Mouse (Mus musculus) hindbrain, embryonic 13.5 days (tissue): ENCODE measurements at regions not wholly inside any gene's neighbourhood (a gene's known extent, or its start where the extent isn't known, plus 50 kb on each side); places are given as distances from the start of the nearest gene placed in this dataset.

Experiments used
- ATAC-seq: fragments of 200-750 bp; cut with Nextera tagmentation; 2 replicates; pipeline ENCODE4 v1.8.0; 2017; ENCODE audit warnings: moderate TSS enrichment; ENCODE audit not compliant: low FRiP score
- H3K27ac ChIP-seq: fragments of 300-500 bp; sonication (generic); 2 replicates; pipeline ENCODE4 v1.5.1; 2015; ENCODE audit warnings: inconsistent platforms, mild to moderate bottlenecking, moderate library complexity
- H3K27me3 ChIP-seq: fragments of 300-500 bp; sonication (generic); 2 replicates; pipeline ENCODE4 v1.6.1; 2015; ENCODE audit warnings: mild to moderate bottlenecking, inconsistent platforms
- H3K36me3 ChIP-seq: fragments of 300-500 bp; sonication (generic); 2 replicates; pipeline ENCODE4 v1.6.1; 2015; ENCODE audit warnings: mild to moderate bottlenecking, inconsistent platforms
- H3K4me1 ChIP-seq: fragments of 300-500 bp; sonication (generic); replicated peaks from 2 replicates; pipeline ENCODE4 v1.6.1; 2015; ENCODE audit warnings: inconsistent platforms
- H3K4me2 ChIP-seq: fragments of 300-500 bp; sonication (generic); 2 replicates; pipeline ENCODE4 v1.6.1; 2015; ENCODE audit warnings: inconsistent platforms, mild to moderate bottlenecking, moderate library complexity
- H3K4me3 ChIP-seq: fragments of 300-500 bp; sonication (generic); 2 replicates; pipeline ENCODE4 v1.5.1; 2015; ENCODE audit warnings: mild to moderate bottlenecking, inconsistent platforms
- H3K9ac ChIP-seq: fragments of 300-500 bp; sonication (generic); 2 replicates; pipeline ENCODE4 v1.6.1; 2015; ENCODE audit warnings: mild to moderate bottlenecking, inconsistent platforms
- H3K9me3 ChIP-seq: fragments of 300-500 bp; sonication (generic); 2 replicates; pipeline ENCODE4 v1.6.1; 2016; ENCODE audit warnings: inconsistent platforms
- WGBS: fragments of 180-500 bp; shearing (Covaris S2); methylation state at CpG from one replicate; pipeline ENCODE4 v1.1.7; 2015; 5-methylcytosine and 5-hydroxymethylcytosine counted together

- Histone ChIP-seq H3K9ac (no peak overlapping the region), H3K4me1 (peaks cover 3% of the 10 kb centered on the region; the same call in 1 of the 2 replicates), H3K4me2 (peak overlapping the region; percentile 39), H3K4me3 (0 out of 2 replicates have a peak overlapping the region, but pooled peaks have one; percentile 3), H3K27ac (no peak overlapping the region), H3K27me3 (no peaks in the 10 kb centered on the region), H3K36me3 (no peaks in the 10 kb centered on the region), H3K9me3 (no peaks in the 10 kb centered on the region)
- ATAC-seq = no peak
- WGBS = 33% methylated on average over 12 of the region's 12 CpGs
Observed at GRCm38 (mm10) chr5:97654414-97654813, 197.6 kb upstream of the Gk2 start.

GRCm38 (mm10) chr5:97642251-97642650 lies 185.4 kb upstream of the Gk2 start:
- WGBS = 87% methylated on average over 13 of the region's 13 CpGs
- H3K27ac ChIP-seq = no peak overlapping the region
- no peaks in the 10 kb centered on the region for H3K9me3 ChIP-seq
- no peaks in the 10 kb centered on the region for H3K27me3 ChIP-seq
- no peaks in the 10 kb centered on the region for H3K4me1 ChIP-seq
- no peaks in the 10 kb centered on the region for H3K36me3 ChIP-seq
- H3K4me3 ChIP-seq = no peak overlapping the region
- no peak overlapping the region for H3K4me2 ChIP-seq
- ATAC-seq = no peak
- no peak overlapping the region for H3K9ac ChIP-seq

- no peak overlapping the region for H3K4me2 ChIP-seq
- no peak for ATAC-seq
- WGBS = 97% methylated on average over 12 of the region's 12 CpGs
Observed at GRCm38 (mm10) chr5:97641646-97642045, 184.8 kb upstream of the Gk2 start.

GRCm38 (mm10) chr5:97636357-97636756 lies 179.5 kb upstream of the Gk2 start:
- WGBS = 83% methylated on average over 7 of the region's 7 CpGs
- Histone ChIP-seq H3K4me1 (no peaks in the 10 kb centered on the region), H3K36me3 (no peaks in the 10 kb centered on the region), H3K27me3 (no peaks in the 10 kb centered on the region), H3K9me3 (no peaks in the 10 kb centered on the region), H3K4me3 (no peak overlapping the region), H3K9ac (no peak overlapping the region), H3K4me2 (no peak overlapping the region), H3K27ac (no peak overlapping the region)
- ATAC-seq = no peak

More at GRCm38 (mm10) chr5:97641646-97642045, 184.8 kb upstream of the Gk2 start:
- no peaks in the 10 kb centered on the region for H3K4me1 ChIP-seq
- no peak overlapping the region for H3K4me3 ChIP-seq
- no peaks in the 10 kb centered on the region for H3K36me3 ChIP-seq
- no peak overlapping the region for H3K27ac ChIP-seq
- no peaks in the 10 kb centered on the region for H3K9me3 ChIP-seq
- H3K9ac ChIP-seq = no peak overlapping the region
- H3K27me3 ChIP-seq = no peaks in the 10 kb centered on the region

- Histone ChIP-seq H3K4me1 (no peaks in the 10 kb centered on the region), H3K4me2 (no peak overlapping the region), H3K9ac (no peak overlapping the region), H3K9me3 (no peaks in the 10 kb centered on the region), H3K36me3 (no peaks in the 10 kb centered on the region), H3K27me3 (no peaks in the 10 kb centered on the region), H3K27ac (no peak overlapping the region), H3K4me3 (no peak overlapping the region)
- ATAC-seq = no peak
- 77% methylated on average over 6 of the region's 6 CpGs for WGBS
Observed at GRCm38 (mm10) chr5:97633766-97634165, 176.9 kb upstream of the Gk2 start.

GRCm38 (mm10) chr5:97632791-97633190 lies 176.0 kb upstream of the Gk2 start:
- H3K4me2 ChIP-seq = no peak overlapping the region
- no peaks in the 10 kb centered on the region for H3K36me3 ChIP-seq
- 88% methylated on average over 7 of the region's 7 CpGs for WGBS
- no peak overlapping the region for H3K9ac ChIP-seq
- no peaks in the 10 kb centered on the region for H3K9me3 ChIP-seq
- no peak for ATAC-seq
- no peak overlapping the region for H3K4me3 ChIP-seq
- H3K4me1 ChIP-seq = no peaks in the 10 kb centered on the region
- no peak overlapping the region for H3K27ac ChIP-seq
- no peaks in the 10 kb centered on the region for H3K27me3 ChIP-seq

GRCm38 (mm10) chr5:97625200-97625599 lies 168.4 kb upstream of the Gk2 start:
- H3K4me1 ChIP-seq = no peaks in the 10 kb centered on the region
- no peak overlapping the region for H3K27ac ChIP-seq
- no peaks in the 10 kb centered on the region for H3K36me3 ChIP-seq
- H3K4me3 ChIP-seq = no peak overlapping the region
- H3K27me3 ChIP-seq = no peaks in the 10 kb centered on the region
- H3K9me3 ChIP-seq = no peaks in the 10 kb centered on the region
- H3K4me2 ChIP-seq = no peak overlapping the region
- 92% methylated on average over 3 of the region's 3 CpGs for WGBS
- no peak overlapping the region for H3K9ac ChIP-seq
- no peak for ATAC-seq

- Histone ChIP-seq H3K9me3 (no peaks in the 10 kb centered on the region), H3K27me3 (no peaks in the 10 kb centered on the region), H3K27ac (no peak overlapping the region), H3K36me3 (no peaks in the 10 kb centered on the region), H3K4me3 (no peak overlapping the region), H3K4me1 (no peaks in the 10 kb centered on the region), H3K4me2 (no peak overlapping the region), H3K9ac (no peak overlapping the region)
- no peak for ATAC-seq
- 89% methylated on average over 2 of the region's 2 CpGs for WGBS
Observed at GRCm38 (mm10) chr5:97619890-97620289, 163.1 kb upstream of the Gk2 start.

- Histone ChIP-seq H3K4me1 (no peaks in the 10 kb centered on the region), H3K27ac (no peak overlapping the region), H3K36me3 (no peaks in the 10 kb centered on the region), H3K4me3 (no peak overlapping the region), H3K4me2 (no peak overlapping the region), H3K27me3 (no peaks in the 10 kb centered on the region), H3K9ac (no peak overlapping the region), H3K9me3 (no peaks in the 10 kb centered on the region)
- no peak for ATAC-seq
- 87% methylated on average over 4 of the region's 4 CpGs for WGBS
Observed at GRCm38 (mm10) chr5:97618411-97618810, 161.6 kb upstream of the Gk2 start.

GRCm38 (mm10) chr5:97602176-97602575 lies 145.4 kb upstream of the Gk2 start:
- no peaks in the 10 kb centered on the region for H3K36me3 ChIP-seq
- H3K27me3 ChIP-seq = no peaks in the 10 kb centered on the region
- H3K4me1 ChIP-seq = no peaks in the 10 kb centered on the region; the same call in 1 of the 2 replicates
- WGBS = 88% methylated on average over 6 of the region's 6 CpGs
- no peak overlapping the region for H3K4me2 ChIP-seq
- no peak overlapping the region for H3K27ac ChIP-seq
- no peak for ATAC-seq
- H3K9me3 ChIP-seq = no peaks in the 10 kb centered on the region
- H3K4me3 ChIP-seq = no peak overlapping the region
- no peak overlapping the region for H3K9ac ChIP-seq

- Histone ChIP-seq H3K4me1 (no peaks in the 10 kb centered on the region; the same call in 1 of the 2 replicates), H3K9ac (no peak overlapping the region), H3K4me3 (no peak overlapping the region), H3K27me3 (no peaks in the 10 kb centered on the region), H3K36me3 (no peaks in the 10 kb centered on the region), H3K9me3 (no peaks in the 10 kb centered on the region), H3K4me2 (no peak overlapping the region), H3K27ac (no peak overlapping the region)
- 80% methylated on average over 2 of the region's 2 CpGs for WGBS
- no peak for ATAC-seq
Observed at GRCm38 (mm10) chr5:97601384-97601783, 144.6 kb upstream of the Gk2 start.

GRCm38 (mm10) chr5:97598741-97599140 lies 141.9 kb upstream of the Gk2 start:
- ATAC-seq = no peak
- H3K4me3 ChIP-seq = no peak overlapping the region
- no peak overlapping the region for H3K27ac ChIP-seq
- H3K9ac ChIP-seq = no peak overlapping the region
- WGBS = 84% methylated on average over 9 of the region's 9 CpGs
- H3K9me3 ChIP-seq = no peaks in the 10 kb centered on the region
- H3K4me2 ChIP-seq = no peak overlapping the region
- H3K4me1 ChIP-seq = no peaks in the 10 kb centered on the region; the same call in 1 of the 2 replicates
- no peaks in the 10 kb centered on the region for H3K27me3 ChIP-seq
- H3K36me3 ChIP-seq = no peaks in the 10 kb centered on the region

- Histone ChIP-seq H3K9me3 (no peaks in the 10 kb centered on the region), H3K4me2 (no peak overlapping the region), H3K4me3 (no peak overlapping the region), H3K27me3 (no peaks in the 10 kb centered on the region), H3K27ac (no peak overlapping the region), H3K36me3 (no peaks in the 10 kb centered on the region), H3K4me1 (no peaks in the 10 kb centered on the region; the same call in 1 of the 2 replicates), H3K9ac (no peak overlapping the region)
- WGBS = 84% methylated on average over 2 of the region's 2 CpGs
- no peak for ATAC-seq
Observed at GRCm38 (mm10) chr5:97595916-97596315, 139.1 kb upstream of the Gk2 start.
